Mouse (Mus musculus) midbrain, postnatal 0 days (tissue): Measurements from ENCODE around the gene Dgat2. TPM values are rescaled to one million over a fixed set of nuclear protein-coding genes. Genes with fewer than 3 reads are reported as not detected.

ENCODE experiments used
- ATAC-seq: fragments of 200-750 bp; cut with Nextera tagmentation; 2 replicates; pipeline ENCODE4 v1.8.0; 2017; ENCODE audit warnings: moderate number of reproducible peaks, mild to moderate bottlenecking, moderate TSS enrichment, moderate library complexity; ENCODE audit not compliant: low FRiP score
- DNase-seq: peaks from one replicate; pipeline ENCODE4 v3.0.0-alpha.2; 2015; ENCODE audit warnings: low spot score
- H3K27ac ChIP-seq: fragments of 300-500 bp; sonication (generic); 2 replicates; pipeline ENCODE4 v1.5.1; 2014; ENCODE audit warnings: low read depth, mild to moderate bottlenecking, low read length, mixed read lengths
- H3K27me3 ChIP-seq: fragments of 300-500 bp; sonication (generic); 2 replicates; pipeline ENCODE4 v1.6.1; 2014; ENCODE audit warnings: low read length, control low read depth, mixed read lengths; ENCODE audit not compliant: insufficient read depth
- H3K36me3 ChIP-seq: fragments of 300-500 bp; sonication (generic); 2 replicates; pipeline ENCODE4 v1.6.1; 2014; ENCODE audit warnings: low read length, control low read depth, mixed read lengths; ENCODE audit not compliant: insufficient read depth
- H3K4me1 ChIP-seq: fragments of 300-500 bp; sonication (generic); 2 replicates; pipeline ENCODE4 v1.6.1; 2014; ENCODE audit warnings: mild to moderate bottlenecking, control low read depth, antibody characterized with exemption, low read length, mixed read lengths; ENCODE audit not compliant: insufficient read depth
- H3K4me2 ChIP-seq: fragments of 300-500 bp; sonication (generic); 2 replicates; pipeline ENCODE4 v1.6.1; 2014; ENCODE audit warnings: low read depth, mild to moderate bottlenecking, low read length, mixed read lengths; ENCODE audit not compliant: poor library complexity, severe bottlenecking
- H3K4me3 ChIP-seq: fragments of 300-500 bp; sonication (generic); 2 replicates; pipeline ENCODE4 v1.5.1; 2014; ENCODE audit warnings: low read depth, mild to moderate bottlenecking, low read length, moderate library complexity
- H3K9ac ChIP-seq: fragments of 300-500 bp; sonication (generic); replicated peaks from 2 replicates; pipeline ENCODE4 v1.6.1; 2014; ENCODE audit warnings: mild to moderate bottlenecking, low read length, moderate library complexity, mixed read lengths; ENCODE audit not compliant: poor library complexity, severe bottlenecking
- H3K9me3 ChIP-seq: fragments of 300-500 bp; sonication (generic); 2 replicates; pipeline ENCODE4 v1.6.1; 2016; ENCODE audit warnings: low read length, control low read depth
- CTCF ChIP-seq: IDR thresholded peaks from 2 replicates; pipeline ENCODE4 v1.5.1; 2016; ENCODE audit warnings: antibody characterized with exemption, mild to moderate bottlenecking
- WGBS: fragments of 180-500 bp; shearing (Covaris S2); extraction: QIAGEN DNeasy Blood & Tissue Kit; methylation state at CpG from one replicate; pipeline ENCODE4 v1.1.7; 2014; 5-methylcytosine and 5-hydroxymethylcytosine counted together
- polyA plus RNA-seq: library from polyadenylated mRNA; unstranded; fragments of >200 nt; fragmentation: Nextera tagmentation; extraction: Ambion mirVana; gene quantifications from 2 replicates; pipeline ENCODE4 v1.2.1, GENCODE M21; 2015
- total RNA-seq: library from RNA; depleted of rRNA; stranded (reverse); fragments of >200 nt; gene quantifications from 2 replicates; pipeline ENCODE4 v1.2.3, GENCODE M21; 2014

The Dgat2 gene
- total and polyA plus RNA-seq, 2 experiments from 2014 or later: 33.1 to 34.5 TPM

DNA sequence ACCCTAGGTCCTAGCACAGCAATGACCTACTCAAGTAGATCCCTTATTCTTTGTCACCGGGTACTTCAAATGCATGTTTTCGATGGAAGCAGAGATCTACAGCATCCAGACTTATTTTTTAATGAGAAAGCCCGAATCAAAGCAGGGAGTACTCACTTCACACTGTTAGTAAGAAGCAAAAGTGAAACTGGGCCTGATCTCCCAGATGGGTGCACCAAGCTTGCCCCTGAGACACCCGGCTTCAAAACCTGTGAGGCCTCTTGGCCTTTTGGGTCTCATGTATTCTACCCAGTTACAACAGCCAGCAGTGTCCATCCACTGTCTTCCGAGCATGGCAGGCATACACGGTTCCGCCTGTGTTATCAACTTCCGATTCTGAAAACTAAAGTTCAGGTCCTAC lies 53.6 kb downstream of the Dgat2 start:
- Histone ChIP-seq H3K27me3 (no peaks in the 10 kb centered on the region), H3K4me2 (no peak overlapping the region), H3K9ac (no peak overlapping the region), H3K9me3 (no peaks in the 10 kb centered on the region), H3K27ac (no peak overlapping the region), H3K4me1 (no peaks in the 10 kb centered on the region), H3K4me3 (no peak overlapping the region), H3K36me3 (no peaks in the 10 kb centered on the region)
- DNase-seq: no peak
- TF ChIP-seq CTCF: no peak
- 95% methylated on average over 8 of the region's 8 CpGs for WGBS
- no peak for ATAC-seq

DNA sequence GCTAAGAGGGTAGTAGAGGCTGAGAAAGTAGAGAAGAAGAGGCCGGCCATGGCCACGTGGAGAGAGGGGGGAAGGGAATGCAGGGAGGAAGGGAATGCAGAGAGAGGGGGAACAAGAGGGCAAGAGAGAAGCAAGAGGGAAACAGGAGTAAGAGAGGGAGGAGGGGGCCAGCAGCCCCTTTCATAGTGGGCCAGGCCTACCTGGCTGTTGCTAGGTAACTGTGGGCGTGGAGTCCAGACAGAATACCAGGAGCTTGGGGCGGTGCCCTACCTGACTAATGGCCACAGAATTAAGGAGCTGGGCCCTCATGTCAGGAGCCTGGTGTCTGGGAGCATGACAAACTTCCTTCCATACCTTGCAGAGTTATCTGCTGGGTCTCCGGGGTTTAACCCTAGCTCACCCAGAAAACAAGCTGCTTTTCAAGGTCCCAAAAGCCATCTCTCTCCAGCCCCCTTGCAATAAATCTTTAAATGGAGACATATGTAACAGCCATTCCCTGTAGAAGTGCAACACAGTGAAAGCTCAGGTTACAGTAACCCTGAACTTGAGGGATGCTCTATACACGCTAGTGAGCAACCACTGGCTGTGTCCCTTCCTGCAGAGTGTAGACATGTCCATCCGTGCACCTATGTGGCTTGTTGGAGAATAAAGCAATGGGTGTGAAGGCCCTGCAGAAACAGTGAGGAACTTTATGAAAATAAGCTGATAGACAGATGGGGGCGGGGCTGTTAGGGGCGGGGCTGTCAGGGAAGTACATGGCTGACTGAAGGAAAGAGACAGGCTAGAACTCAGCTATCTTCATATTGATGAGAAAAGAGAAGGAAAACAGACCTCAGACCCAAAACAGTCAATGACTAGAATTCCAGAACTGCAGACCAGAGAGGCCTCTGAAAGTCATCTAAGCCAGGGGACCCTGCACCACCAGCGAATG lies 54.2 kb downstream of the Dgat2 start:
- Histone ChIP-seq H3K9ac (no peak overlapping the region), H3K4me2 (no peak overlapping the region), H3K27me3 (no peaks in the 10 kb centered on the region), H3K9me3 (no peaks in the 10 kb centered on the region), H3K4me1 (no peaks in the 10 kb centered on the region), H3K27ac (no peak overlapping the region), H3K36me3 (no peaks in the 10 kb centered on the region), H3K4me3 (no peak overlapping the region)
- TF ChIP-seq CTCF: no peak
- WGBS: 55% methylated on average over 10 of the region's 10 CpGs
- DNase-seq (no peak), ATAC-seq (no peak)

GRCm38 (mm10) chr7:99126057-99126456 lies 56.5 kb downstream of the Dgat2 start:
- H3K4me3 ChIP-seq: no peak overlapping the region
- no peaks in the 10 kb centered on the region for H3K27me3 ChIP-seq
- H3K9me3 ChIP-seq: no peaks in the 10 kb centered on the region
- no peak for TF ChIP-seq CTCF
- no peak for ATAC-seq
- WGBS: 68% methylated on average over 8 of the region's 8 CpGs
- DNase-seq: peak; percentile 26
- H3K36me3 ChIP-seq: no peaks in the 10 kb centered on the region
- H3K27ac ChIP-seq: no peak overlapping the region
- H3K4me1 ChIP-seq: no peaks in the 10 kb centered on the region
- H3K9ac ChIP-seq: no peak overlapping the region
- H3K4me2 ChIP-seq: no peak overlapping the region

GRCm38 (mm10) chr7:99122651-99123050 lies 59.9 kb downstream of the Dgat2 start:
- DNase-seq (no peak), ATAC-seq (no peak)
- WGBS: 75% methylated on average over 5 of the region's 5 CpGs
- Histone ChIP-seq H3K4me3 (no peak overlapping the region), H3K27ac (no peak overlapping the region), H3K4me2 (no peak overlapping the region), H3K9ac (no peak overlapping the region), H3K9me3 (no peaks in the 10 kb centered on the region), H3K36me3 (no peaks in the 10 kb centered on the region), H3K27me3 (no peaks in the 10 kb centered on the region), H3K4me1 (no peaks in the 10 kb centered on the region)
- TF ChIP-seq CTCF: no peak

DNA sequence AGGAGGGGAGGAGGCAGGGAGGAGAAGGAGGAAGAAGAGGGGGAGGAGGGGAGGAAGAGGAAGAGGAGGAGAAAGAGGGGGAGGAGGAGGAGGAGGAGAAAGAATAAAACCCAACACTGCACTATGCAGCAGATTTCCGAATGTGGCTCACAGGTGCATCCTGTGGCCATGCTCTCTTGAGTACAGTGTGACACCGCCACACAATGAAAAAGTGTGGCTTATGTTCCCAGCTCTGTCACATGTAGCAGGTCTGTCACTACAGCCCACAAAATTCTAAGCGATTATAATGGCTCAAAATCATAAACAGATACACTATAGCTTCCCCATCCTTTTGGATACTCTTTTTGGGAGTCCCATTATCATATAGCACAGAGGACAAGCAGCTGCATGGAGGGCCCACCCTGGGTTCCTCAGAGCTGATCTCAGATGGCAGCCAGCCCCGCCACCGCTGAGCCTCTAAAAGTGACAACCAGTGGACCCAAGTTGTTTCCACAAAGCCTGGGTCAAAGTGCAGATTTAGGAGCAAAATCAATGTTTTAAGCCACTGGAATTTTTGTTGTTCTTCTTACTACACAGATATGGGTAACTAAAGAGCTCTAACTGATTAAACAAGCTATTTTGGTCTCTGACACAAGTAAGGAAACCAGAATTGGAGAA lies 61.5 kb downstream of the Dgat2 start:
- Histone ChIP-seq H3K36me3 (no peaks in the 10 kb centered on the region), H3K4me2 (no peak overlapping the region), H3K9me3 (no peaks in the 10 kb centered on the region), H3K27ac (no peak overlapping the region), H3K27me3 (no peaks in the 10 kb centered on the region), H3K9ac (no peak overlapping the region), H3K4me1 (no peaks in the 10 kb centered on the region), H3K4me3 (no peak overlapping the region)
- WGBS: 93% methylated on average over 5 of the region's 5 CpGs
- DNase-seq: no peak
- no peak for TF ChIP-seq CTCF
- ATAC-seq: no peak

DNA sequence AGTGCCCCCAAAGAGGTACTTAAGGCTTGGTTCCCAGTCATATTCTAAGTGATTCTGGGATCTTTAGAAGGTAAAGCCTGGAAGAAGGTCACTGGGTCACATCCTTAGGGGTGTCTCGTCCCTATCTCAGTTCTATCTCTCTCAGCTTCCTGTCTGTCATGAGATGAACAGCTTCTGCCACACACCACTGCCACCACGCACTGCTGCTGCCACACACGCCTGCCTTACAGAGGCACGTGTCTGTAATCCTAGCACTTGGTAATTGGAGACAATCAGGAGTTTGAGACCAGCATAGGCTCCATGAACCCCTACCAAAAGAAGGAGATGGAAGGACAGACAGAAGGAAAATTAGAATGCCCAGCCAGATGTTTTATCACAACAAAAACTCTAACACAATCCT lies 62.4 kb downstream of the Dgat2 start:
- DNase-seq (no peak), ATAC-seq (no peak)
- H3K4me3 ChIP-seq: no peak overlapping the region
- H3K4me2 ChIP-seq: no peak overlapping the region
- no peak for TF ChIP-seq CTCF
- H3K4me1 ChIP-seq: no peaks in the 10 kb centered on the region
- 81% methylated on average over 4 of the region's 4 CpGs for WGBS
- H3K27ac ChIP-seq: no peak overlapping the region
- H3K36me3 ChIP-seq: no peaks in the 10 kb centered on the region
- no peaks in the 10 kb centered on the region for H3K27me3 ChIP-seq
- H3K9me3 ChIP-seq: no peaks in the 10 kb centered on the region
- no peak overlapping the region for H3K9ac ChIP-seq
